Mouse (Mus musculus) left cerebral cortex, adult 2 months (tissue): ENCODE measurements around the gene Thbs1. TPM values are rescaled to one million over a fixed set of nuclear protein-coding genes. Genes with fewer than 3 reads are reported as not detected.

Experiments
- DNase-seq, 2 experiments: peaks; one replicate each; pipeline ENCODE4 v3.0.0; 2021 to 2022; ENCODE audit warnings: low spot score in 2 of 2, mixed read lengths in 1 of 2; ENCODE audit errors: extremely low spot score in 1 of 2
- H3K27ac ChIP-seq: fragments of 200-600 bp; 2 replicates; pipeline ENCODE4 v1.8.1; 2022
- H3K4me3 ChIP-seq: fragments of 200-600 bp; 2 replicates; pipeline ENCODE4 v1.8.1; 2022
- CTCF ChIP-seq: fragments of 200-600 bp; IDR thresholded peaks from 2 replicates; pipeline ENCODE4 v1.8.1; 2022; ENCODE audit warnings: antibody characterized with exemption, mild to moderate bottlenecking, moderate library complexity
- intact Hi-C: fragments of 180-260 bp; cut with DNase I; formaldehyde crosslinking; loops from one replicate; pipeline ENCODE4 v1.15.1; 2025
- long read RNA-seq, 2 experiments: library from polyadenylated mRNA; stranded (forward); transcript quantifications; one replicate each; pipeline ENCODE4 v2.0.0; 2021; ENCODE audit warnings: borderline mapping rate in 2 of 2
- total RNA-seq, 2 experiments: library from RNA; stranded (reverse); gene quantifications; 2 replicates each; pipeline ENCODE4 v1.2.3; 2021

The Thbs1 gene
- total RNA-seq = 1 to 10 TPM; 2.3 to 2.8 TPM
- long read RNA-seq, experiment 1, full-length matches to known transcripts = 2 of 3 reads
- long read RNA-seq, experiment 1, partial matches to known transcripts = 0 of 3 reads
- long read RNA-seq, experiment 1, other reads (novel, unspliced or antisense) = 1 of 3 reads
- long read RNA-seq, experiment 2, partial matches to known transcripts = 2 of 2 reads
- long read RNA-seq, experiment 2, other reads (novel, unspliced or antisense) = 0 of 2 reads

DNA sequence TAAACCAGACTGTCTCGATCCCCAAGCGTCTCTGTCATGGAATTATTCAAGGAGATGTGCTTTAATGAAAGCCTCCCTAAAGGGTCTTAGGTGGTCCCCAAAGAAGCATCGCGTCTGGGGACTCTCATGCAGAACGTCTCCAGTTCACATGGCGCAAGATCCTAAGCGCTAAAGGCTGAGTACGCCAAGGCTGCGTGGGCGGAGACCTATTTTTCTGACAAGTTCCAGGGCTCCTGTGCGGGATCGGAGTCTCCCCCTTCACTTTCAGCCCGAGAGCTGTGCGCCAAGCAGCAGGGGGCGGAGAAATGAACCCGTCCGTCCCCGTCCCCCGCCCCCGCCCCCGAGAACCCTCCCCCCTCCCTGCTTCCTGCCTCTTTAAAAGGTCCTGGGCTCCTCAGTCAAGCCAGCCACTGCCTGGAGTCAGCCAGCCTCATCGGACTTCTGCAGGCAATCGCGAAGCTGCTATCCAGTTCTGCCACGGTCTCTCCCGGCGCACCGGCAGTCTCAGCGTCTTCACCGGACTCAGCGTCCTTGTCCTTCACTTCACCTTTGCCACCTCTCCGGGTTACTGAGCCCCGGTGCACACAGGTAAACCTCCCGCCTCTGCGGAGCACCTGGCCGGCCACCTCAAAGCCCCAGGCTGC is at the start of gene Thbs1:
Gene Thbs1, plus strand, starts transcription at position 389 of the 644 bp plus-strand sequence.
- H3K27ac ChIP-seq = peak within 1 kb of the TSS; percentile 21; the same call in 1 of the 2 replicates
- TF ChIP-seq CTCF = no peak
- peak within 1 kb of the TSS; percentile 42 for H3K4me3 ChIP-seq
- intact Hi-C loops = loop anchor here (1.0 to 10.0 kb wide), 6 partner anchors 129 to 847 kb away; no protein-coding TSS in a partner anchor
- DNase-seq = peak; percentile 54 to 67

- intact Hi-C loops = no loop called here
- no peak for TF ChIP-seq CTCF
- no peak for DNase-seq
- no peak overlapping the region for H3K4me3 ChIP-seq
- H3K27ac ChIP-seq = no peak overlapping the region
Observed at GRCm38 (mm10) chr2:118064121-118064764, 47.4 kb upstream of the Thbs1 start.

- DNase-seq = no peak
- TF ChIP-seq CTCF = no peak
- no peak overlapping the region for H3K27ac ChIP-seq
- H3K4me3 ChIP-seq = no peak overlapping the region
- intact Hi-C loops = no loop called here
Observed at GRCm38 (mm10) chr2:118066065-118066770, 45.5 kb upstream of the Thbs1 start.

- intact Hi-C loops = no loop called here
- DNase-seq = no peak
- TF ChIP-seq CTCF = no peak
- Histone ChIP-seq H3K4me3 (no peak overlapping the region), H3K27ac (no peak overlapping the region)
Observed at GRCm38 (mm10) chr2:118069975-118070374, 41.7 kb upstream of the Thbs1 start.

DNA sequence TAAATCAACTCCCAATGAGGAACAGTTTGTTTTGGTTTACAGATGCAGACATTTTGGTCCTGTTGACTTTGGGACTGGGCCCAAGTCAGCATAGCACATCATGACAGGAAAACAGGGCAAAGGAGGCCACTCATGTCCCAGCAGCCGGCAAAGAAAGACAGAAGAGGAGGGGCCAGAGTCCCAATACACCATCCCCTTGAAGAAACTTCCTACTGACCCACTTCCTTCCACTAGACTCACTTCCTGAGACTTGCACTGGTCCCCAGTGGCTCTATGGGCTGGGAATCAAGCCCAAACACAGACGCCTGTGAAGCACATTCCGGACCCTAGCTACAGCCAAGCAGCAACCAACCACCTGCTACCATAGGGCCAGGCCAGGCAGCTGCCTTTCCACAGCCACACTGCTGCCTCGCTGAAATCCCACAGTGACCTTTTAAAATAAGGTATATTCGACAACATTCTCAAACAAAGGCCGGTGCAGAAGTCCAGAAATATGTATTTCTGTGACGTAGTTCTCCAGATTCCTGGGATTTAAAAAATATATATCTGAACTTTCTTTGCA is 38.8 kb upstream of the Thbs1 start:
- intact Hi-C loops = no loop called here
- TF ChIP-seq CTCF = no peak
- DNase-seq = no peak
- H3K4me3 ChIP-seq = no peak overlapping the region
- no peak overlapping the region for H3K27ac ChIP-seq

- Histone ChIP-seq H3K27ac (no peak overlapping the region), H3K4me3 (no peak overlapping the region)
- intact Hi-C loops = no loop called here
- DNase-seq = no peak
- no peak for TF ChIP-seq CTCF
Observed at GRCm38 (mm10) chr2:118074030-118074429, 37.6 kb upstream of the Thbs1 start.

DNA sequence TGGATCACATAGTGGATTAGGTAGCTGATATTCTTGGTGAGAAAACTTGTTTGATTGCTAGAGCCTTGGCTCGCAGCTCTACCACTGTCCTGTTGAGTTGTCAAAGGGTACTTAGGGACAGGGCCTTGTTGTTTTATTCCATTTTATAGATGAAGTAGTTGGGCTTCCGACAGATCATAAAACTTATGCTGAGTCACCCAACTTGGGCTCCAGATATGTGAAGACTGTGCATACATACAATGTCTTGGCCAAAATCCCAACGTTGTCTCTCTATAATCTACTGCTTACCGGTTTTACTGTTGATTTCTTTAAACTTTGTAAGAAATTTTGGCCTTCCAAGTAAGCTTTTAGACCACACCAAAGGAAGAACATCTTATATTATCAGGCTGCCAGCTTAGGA is 36.5 kb upstream of the Thbs1 start:
- no peak overlapping the region for H3K4me3 ChIP-seq
- TF ChIP-seq CTCF = no peak
- no peak overlapping the region for H3K27ac ChIP-seq
- no peak for DNase-seq
- intact Hi-C loops = no loop called here

DNA sequence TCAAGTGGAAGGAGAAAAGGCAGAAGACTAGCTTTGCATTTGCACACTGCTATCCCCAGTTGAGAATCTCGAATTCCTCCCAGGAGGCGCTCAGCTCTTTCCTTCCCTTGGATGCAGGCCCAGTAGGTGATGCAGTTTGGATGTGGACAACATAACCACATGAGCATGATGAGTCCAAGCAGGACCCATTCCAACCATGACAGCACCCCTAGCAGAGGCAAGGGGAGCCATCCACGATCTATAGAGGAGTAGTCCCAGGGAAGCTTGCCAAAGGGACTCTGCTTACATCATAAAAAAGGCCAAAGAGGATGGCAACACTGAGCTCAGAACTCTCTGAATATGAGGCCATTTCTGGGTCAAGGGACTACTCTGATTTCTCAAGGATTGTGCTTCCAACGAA is 32.5 kb upstream of the Thbs1 start:
- TF ChIP-seq CTCF = no peak
- no peak for DNase-seq
- Histone ChIP-seq H3K4me3 (no peak overlapping the region), H3K27ac (no peak overlapping the region)
- intact Hi-C loops = no loop called here

GRCm38 (mm10) chr2:118081581-118081980 is 30.1 kb upstream of the Thbs1 start:
- no peak overlapping the region for H3K4me3 ChIP-seq
- intact Hi-C loops = no loop called here
- H3K27ac ChIP-seq = no peak overlapping the region
- DNase-seq = no peak
- no peak for TF ChIP-seq CTCF

GRCm38 (mm10) chr2:118083652-118084051 is 28.0 kb upstream of the Thbs1 start:
- Histone ChIP-seq H3K4me3 (no peak overlapping the region), H3K27ac (no peak overlapping the region)
- intact Hi-C loops = no loop called here
- no peak for DNase-seq
- no peak for TF ChIP-seq CTCF

DNA sequence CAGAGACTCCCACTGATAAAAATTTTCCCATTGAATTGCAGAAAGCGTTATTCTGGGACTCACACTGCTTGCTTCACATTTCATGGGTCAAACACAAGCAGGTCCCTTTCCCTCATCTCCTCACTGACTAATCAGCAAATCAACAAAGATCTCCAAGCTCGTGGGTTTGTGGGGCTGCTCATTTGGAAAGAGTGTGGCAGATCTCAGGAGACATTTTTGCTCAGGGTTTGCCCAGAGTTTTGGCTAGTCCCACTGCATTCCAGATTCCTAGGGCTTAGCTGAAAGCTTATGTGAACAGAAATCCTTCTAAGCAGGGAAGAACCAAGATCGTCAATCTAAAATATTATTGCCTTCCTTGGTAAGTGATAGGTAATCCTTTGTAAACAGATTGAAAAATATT is 27.0 kb upstream of the Thbs1 start:
- intact Hi-C loops = no loop called here
- DNase-seq = no peak
- no peak overlapping the region for H3K4me3 ChIP-seq
- H3K27ac ChIP-seq = no peak overlapping the region
- TF ChIP-seq CTCF = no peak

GRCm38 (mm10) chr2:118085647-118086046 is 26.0 kb upstream of the Thbs1 start:
- Histone ChIP-seq H3K27ac (no peak overlapping the region), H3K4me3 (no peak overlapping the region)
- DNase-seq = no peak
- no peak for TF ChIP-seq CTCF
- intact Hi-C loops = no loop called here
